Mouse (Mus musculus): ENCODE measurements at regions not wholly inside any gene's neighbourhood (a gene's known extent, or its start where the extent isn't known, plus 50 kb on each side); places are given as distances from the start of the nearest gene placed in this dataset.

GRCm38 (mm10) chr3:149519575-149519929 is 529.2 kb upstream of the Adgrl2 start:
- DNase-seq (ENCODE audit: low spot score in 2 of 2) = no peak
- intact Hi-C loops (cut with DNase I) = no loop called here

- intact Hi-C loops (cut with DNase I) = no loop called here
- DNase-seq (ENCODE audit: low spot score in 2 of 2) = peak in 1 of 2 experiments; percentile 3
Measured at GRCm38 (mm10) chr3:149518928-149519574, 528.7 kb upstream of the Adgrl2 start.

GRCm38 (mm10) chr3:149517537-149517936 is 527.2 kb upstream of the Adgrl2 start:
- intact Hi-C loops (cut with DNase I) = no loop called here
- DNase-seq (ENCODE audit: low spot score in 2 of 2) = no peak

GRCm38 (mm10) chr3:149509178-149509577 is 518.8 kb upstream of the Adgrl2 start:
- intact Hi-C loops (cut with DNase I) = no loop called here

GRCm38 (mm10) chr3:149508671-149509070 is 518.3 kb upstream of the Adgrl2 start:
- no peak for DNase-seq (ENCODE audit: low spot score in 2 of 2)
- intact Hi-C loops (cut with DNase I) = no loop called here

More at GRCm38 (mm10) chr3:149509178-149509577, 518.8 kb upstream of the Adgrl2 start:
- DNase-seq (ENCODE audit: low spot score in 2 of 2) = no peak

- intact Hi-C loops (cut with DNase I) = no loop called here
- DNase-seq (ENCODE audit: low spot score in 2 of 2) = no peak
Measured at GRCm38 (mm10) chr3:149505692-149506091, 515.3 kb upstream of the Adgrl2 start.

GRCm38 (mm10) chr3:149503992-149504391 is 513.6 kb upstream of the Adgrl2 start:
- intact Hi-C loops (cut with DNase I) = no loop called here
- DNase-seq (ENCODE audit: low spot score in 2 of 2) = no peak

- DNase-seq (ENCODE audit: low spot score in 2 of 2) = no peak
- intact Hi-C loops (cut with DNase I) = no loop called here
Measured at GRCm38 (mm10) chr3:149500130-149500529, 509.8 kb upstream of the Adgrl2 start.

GRCm38 (mm10) chr3:149498765-149499164 is 508.4 kb upstream of the Adgrl2 start:
- no peak for DNase-seq (ENCODE audit: low spot score in 2 of 2)
- intact Hi-C loops (cut with DNase I) = no loop called here

- DNase-seq (ENCODE audit: low spot score in 2 of 2) = no peak
- intact Hi-C loops (cut with DNase I) = no loop called here
Measured at GRCm38 (mm10) chr3:149496829-149497471, 506.6 kb upstream of the Adgrl2 start.

GRCm38 (mm10) chr3:149496122-149496521 is 505.8 kb upstream of the Adgrl2 start:
- intact Hi-C loops (cut with DNase I) = no loop called here
- no peak for DNase-seq (ENCODE audit: low spot score in 2 of 2)

- intact Hi-C loops (cut with DNase I) = no loop called here
- no peak for DNase-seq (ENCODE audit: low spot score in 2 of 2)
Measured at GRCm38 (mm10) chr3:149488147-149488546, 497.8 kb upstream of the Adgrl2 start.

- no peak for DNase-seq (ENCODE audit: low spot score in 2 of 2)
- intact Hi-C loops (cut with DNase I) = no loop called here
Measured at GRCm38 (mm10) chr3:149485406-149485805, 495.1 kb upstream of the Adgrl2 start.

- intact Hi-C loops (cut with DNase I) = no loop called here
- no peak for DNase-seq (ENCODE audit: low spot score in 2 of 2)
Measured at GRCm38 (mm10) chr3:149484319-149484718, 494.0 kb upstream of the Adgrl2 start.

GRCm38 (mm10) chr3:149476151-149476550 is 485.8 kb upstream of the Adgrl2 start:
- intact Hi-C loops (cut with DNase I) = no loop called here
- DNase-seq (ENCODE audit: low spot score in 2 of 2) = no peak

GRCm38 (mm10) chr3:149466973-149467372 is 476.6 kb upstream of the Adgrl2 start:
- intact Hi-C loops (cut with DNase I) = no loop called here
- no peak for DNase-seq (ENCODE audit: low spot score in 2 of 2)

- DNase-seq (ENCODE audit: low spot score in 2 of 2) = no peak
- intact Hi-C loops (cut with DNase I) = no loop called here
Measured at GRCm38 (mm10) chr3:149464603-149465002, 474.2 kb upstream of the Adgrl2 start.

GRCm38 (mm10) chr3:149462121-149462541 is 471.8 kb upstream of the Adgrl2 start:
- no peak for DNase-seq (ENCODE audit: low spot score in 2 of 2)
- intact Hi-C loops (cut with DNase I) = no loop called here

- intact Hi-C loops (cut with DNase I) = no loop called here
- DNase-seq (ENCODE audit: low spot score in 2 of 2) = no peak
Measured at GRCm38 (mm10) chr3:149461613-149462012, 471.3 kb upstream of the Adgrl2 start.

GRCm38 (mm10) chr3:149449376-149449775 is 459.0 kb upstream of the Adgrl2 start:
- DNase-seq (ENCODE audit: low spot score in 2 of 2) = no peak
- intact Hi-C loops (cut with DNase I) = no loop called here

GRCm38 (mm10) chr3:149445991-149446564 is 455.7 kb upstream of the Adgrl2 start:
- no peak for DNase-seq (ENCODE audit: low spot score in 2 of 2)
- intact Hi-C loops (cut with DNase I) = no loop called here
